Mouse (Mus musculus): ENCODE results near the gene Cdc34. TPM values are rescaled to one million over a fixed set of nuclear protein-coding genes. Genes with fewer than 3 reads are reported as not detected.
"Not testable (repeated sequence)": the region's sequence is repeated elsewhere in the genome, so short reads cannot be mapped to it uniquely, and the experiment has no call there.

The Cdc34 gene
- polyA plus RNA-seq, 1 experiment = 72.0 TPM

DNA sequence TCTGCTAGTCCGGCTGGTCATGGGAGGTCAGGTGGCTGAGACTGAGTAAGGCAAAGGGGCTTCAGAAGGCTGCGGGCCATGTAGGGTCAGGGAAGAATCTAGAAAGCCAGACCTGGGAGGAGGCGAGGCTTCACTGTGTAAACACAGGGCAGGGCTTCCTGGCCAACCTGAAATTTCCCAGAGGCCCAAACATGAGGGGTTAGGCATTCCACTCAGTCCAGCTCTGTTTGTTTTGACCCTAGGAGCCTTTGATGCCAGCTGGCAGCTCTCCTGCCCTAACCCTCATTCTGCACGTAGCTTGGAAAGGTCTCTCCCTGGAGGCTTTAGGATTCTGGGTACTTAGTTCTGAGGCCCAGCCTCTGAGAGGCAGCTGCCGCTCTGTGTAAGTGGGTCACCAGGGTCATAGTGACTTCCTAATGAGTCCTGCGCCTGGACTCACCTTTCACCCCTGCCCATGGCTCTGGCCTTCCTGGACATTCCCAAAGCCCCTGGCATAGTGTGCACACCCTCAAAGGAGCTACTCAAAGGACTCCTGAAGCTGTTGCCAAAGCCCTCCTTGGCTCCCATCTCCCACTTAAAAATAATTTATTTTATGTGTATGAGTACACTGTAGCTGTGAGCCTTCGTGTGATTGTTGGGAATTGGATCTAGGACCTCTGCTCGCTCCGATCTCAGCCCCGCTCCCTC lies 19.6 kb downstream of the Cdc34 start:
- no peak for TF ChIP-seq GATA1 (IDR thresholded peaks at IDR 0.05; ENCODE audit: low read length)
- TF ChIP-seq TAL1 (IDR thresholded peaks at IDR 0.05; ENCODE audit: low read length) = no peak
- peaks cover 18% of the 10 kb centered on the region for H3K36me3 ChIP-seq (ENCODE audit: control insufficient read depth)
- no peak overlapping the region for H3K4me3 ChIP-seq (replicated peaks)
- H3K9me3 ChIP-seq (ENCODE audit: control insufficient read depth, low read length) = no peaks in the 10 kb centered on the region
- H3K27me3 ChIP-seq (ENCODE audit: control insufficient read depth) = peaks cover 8% of the 10 kb centered on the region
- peaks cover 26% of the 10 kb centered on the region for H3K4me1 ChIP-seq (ENCODE audit: control insufficient read depth)

DNA sequence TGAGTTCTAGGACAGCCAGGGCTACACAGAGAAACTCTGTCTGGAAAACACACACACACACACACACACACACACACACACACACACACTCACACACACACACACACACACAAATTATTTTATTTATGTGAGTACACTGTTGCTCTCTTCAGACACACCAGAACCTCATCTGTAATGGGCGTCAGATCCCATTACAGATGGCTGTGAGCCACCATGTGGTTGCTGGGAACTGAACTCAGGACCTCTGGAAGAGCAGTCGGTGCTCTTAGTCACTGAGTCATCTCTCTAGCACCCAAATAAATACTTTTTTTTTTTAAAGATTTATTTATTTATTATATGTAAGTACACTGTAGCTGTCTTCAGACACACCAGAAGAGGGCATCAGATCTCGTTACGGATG lies 21.0 kb downstream of the Cdc34 start:
- H3K27me3 ChIP-seq (ENCODE audit: control insufficient read depth); H3K9me3 ChIP-seq (ENCODE audit: control insufficient read depth, low read length); H3K4me3 ChIP-seq (replicated peaks): not testable (repeated sequence)
- Histone ChIP-seq H3K36me3 (ENCODE audit: control insufficient read depth) (peaks cover 32% of the 10 kb centered on the region), H3K4me1 (ENCODE audit: control insufficient read depth) (peaks cover 40% of the 10 kb centered on the region)

DNA sequence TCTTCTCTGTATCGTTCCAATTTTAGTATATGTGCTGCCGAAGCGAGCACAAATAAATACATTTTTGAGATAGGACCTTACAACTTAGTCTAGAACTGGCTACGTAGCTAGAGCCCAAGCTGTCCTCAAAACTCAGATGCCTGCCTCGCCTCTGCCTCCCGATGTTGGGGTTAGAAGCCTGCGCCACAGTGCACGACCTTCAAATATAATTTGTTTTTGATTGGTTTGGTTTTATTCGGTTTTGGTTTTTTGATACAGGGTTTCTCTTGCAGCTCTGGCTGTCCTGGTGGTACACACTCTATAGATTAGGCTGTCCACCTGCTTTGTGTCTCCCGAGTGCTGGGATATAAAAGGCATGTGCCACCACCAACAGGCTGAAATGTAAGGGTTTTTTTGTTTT lies 21.5 kb downstream of the Cdc34 start:
- Histone ChIP-seq H3K4me1 (ENCODE audit: control insufficient read depth) (peaks cover 45% of the 10 kb centered on the region), H3K36me3 (ENCODE audit: control insufficient read depth) (peaks cover 38% of the 10 kb centered on the region), H3K27me3 (ENCODE audit: control insufficient read depth) (0 out of 2 replicates have a peak, but pooled peaks cover 3% of the 10 kb centered on the region), H3K4me3 (replicated peaks) (peak overlapping the region; percentile 81), H3K9me3 (ENCODE audit: control insufficient read depth, low read length) (no peaks in the 10 kb centered on the region)
- TF ChIP-seq TAL1 (IDR thresholded peaks at IDR 0.05; ENCODE audit: low read length) = no peak
- no peak for TF ChIP-seq GATA1 (IDR thresholded peaks at IDR 0.05; ENCODE audit: low read length)

DNA sequence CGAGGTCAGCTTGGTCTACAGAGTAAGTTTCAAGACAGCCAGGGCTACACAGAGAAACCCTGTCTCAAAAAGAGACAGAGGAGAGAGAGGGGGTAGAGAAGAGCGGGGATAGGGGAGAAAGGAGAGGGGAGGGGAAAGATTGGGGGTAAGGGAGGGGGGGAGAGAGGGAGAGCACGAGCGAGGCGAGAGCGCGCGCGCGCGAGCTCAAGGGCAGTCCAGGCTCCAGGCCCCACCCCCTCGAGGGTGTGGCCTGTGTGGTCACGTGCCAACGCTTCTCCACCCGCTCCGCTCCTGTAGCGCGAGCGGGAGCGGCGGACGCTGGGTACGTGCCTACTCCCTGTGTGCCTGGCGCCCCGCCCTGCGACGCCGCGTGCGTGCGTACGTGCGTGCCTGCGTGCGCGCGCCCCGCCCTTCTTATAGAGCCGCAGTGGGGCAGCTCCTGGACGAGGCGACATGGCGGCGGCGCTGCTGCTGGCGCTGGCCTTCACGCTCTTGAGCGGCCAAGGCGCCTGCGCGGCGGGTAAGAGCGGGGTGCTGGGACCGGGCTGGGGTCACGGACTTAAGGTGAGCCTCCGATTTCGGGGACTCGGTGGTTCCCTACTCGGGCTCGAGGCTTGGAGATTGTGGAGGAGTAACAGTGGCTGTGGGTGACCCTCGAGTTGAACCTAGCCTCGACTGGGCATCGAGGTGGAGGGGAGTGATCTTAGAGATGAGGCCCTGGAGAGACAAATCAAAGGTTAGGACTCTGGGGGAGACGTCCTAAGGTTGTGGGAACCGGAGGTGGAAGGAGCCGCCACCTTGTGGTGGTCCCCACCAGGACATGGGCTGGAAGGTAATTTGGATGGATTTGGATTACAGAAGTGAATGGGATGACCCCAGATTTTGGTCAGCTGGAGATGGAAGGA lies 22.3 kb downstream of the Cdc34 start, which contains the start of gene Bsg:
TSS of gene Bsg (plus strand) at position 427 of the 905 bp plus-strand sequence.
- TF ChIP-seq GATA1 (IDR thresholded peaks at IDR 0.05; ENCODE audit: low read length) (no peak), TAL1 (IDR thresholded peaks at IDR 0.05; ENCODE audit: low read length) (no peak)
- Histone ChIP-seq H3K27me3 (ENCODE audit: control insufficient read depth) (no peaks in the 10 kb centered on the region), H3K9me3 (ENCODE audit: control insufficient read depth, low read length) (no peaks in the 10 kb centered on the region), H3K36me3 (ENCODE audit: control insufficient read depth) (peaks cover 46% of the 10 kb centered on the region), H3K4me1 (ENCODE audit: control insufficient read depth) (peaks cover 53% of the 10 kb centered on the region), H3K4me3 (replicated peaks) (peak within 1 kb of the TSS; percentile 81)

DNA sequence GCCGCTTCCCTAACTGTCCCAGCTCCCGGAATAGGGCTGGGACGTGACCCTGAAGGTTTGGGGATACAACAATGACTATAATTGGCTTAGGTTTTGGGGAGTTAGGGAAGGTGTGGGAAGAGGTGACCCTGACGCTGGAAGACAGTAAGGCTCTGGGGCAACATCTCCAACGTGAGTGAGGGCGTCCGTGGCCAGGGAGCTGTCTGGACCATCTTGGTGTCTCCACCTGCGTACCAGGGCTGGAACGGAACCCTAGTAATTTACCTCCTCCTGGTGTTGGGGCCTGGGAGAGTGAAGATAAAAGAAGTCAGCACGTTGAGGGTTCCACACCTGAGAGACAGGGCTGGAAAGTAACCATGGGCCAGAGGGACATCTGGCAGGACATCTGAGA lies 23.0 kb downstream of the Cdc34 start:
- H3K9me3 ChIP-seq (ENCODE audit: control insufficient read depth, low read length) = no peaks in the 10 kb centered on the region
- peaks cover 52% of the 10 kb centered on the region for H3K36me3 ChIP-seq (ENCODE audit: control insufficient read depth)
- peak overlapping the region; percentile 81 for H3K4me3 ChIP-seq (replicated peaks)
- TF ChIP-seq TAL1 (IDR thresholded peaks at IDR 0.05; ENCODE audit: low read length) (no peak; the same call in 2 of the 3 replicates), GATA1 (IDR thresholded peaks at IDR 0.05; ENCODE audit: low read length) (no peak)
- H3K4me1 ChIP-seq (ENCODE audit: control insufficient read depth) = peaks cover 60% of the 10 kb centered on the region
- H3K27me3 ChIP-seq (ENCODE audit: control insufficient read depth) = no peaks in the 10 kb centered on the region; the same call in 1 of the 2 replicates

DNA sequence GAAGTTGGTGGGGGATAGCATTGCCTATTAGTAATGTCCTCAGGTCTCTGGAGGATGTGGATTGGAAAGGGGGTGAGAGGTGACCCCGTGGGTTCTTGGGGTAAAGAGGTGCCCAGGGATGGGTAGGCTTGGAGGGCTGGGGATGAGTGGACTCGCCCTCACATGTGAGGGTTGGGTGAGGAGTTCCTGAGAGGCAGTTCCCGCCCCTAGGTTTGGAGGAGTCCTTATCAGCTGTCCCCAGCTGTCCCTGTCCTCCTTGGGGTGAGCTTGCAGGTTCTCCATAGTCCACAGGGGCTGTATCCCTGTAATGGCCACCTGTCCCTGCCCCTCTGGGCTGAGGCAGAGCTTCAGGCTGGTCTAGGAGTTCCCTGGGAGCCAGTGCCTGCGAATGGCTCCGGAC lies 24.0 kb downstream of the Cdc34 start:
- Histone ChIP-seq H3K9me3 (ENCODE audit: control insufficient read depth, low read length) (no peaks in the 10 kb centered on the region), H3K36me3 (ENCODE audit: control insufficient read depth) (peaks cover 62% of the 10 kb centered on the region), H3K4me1 (ENCODE audit: control insufficient read depth) (peaks cover 68% of the 10 kb centered on the region), H3K27me3 (ENCODE audit: control insufficient read depth) (no peaks in the 10 kb centered on the region; the same call in 1 of the 2 replicates), H3K4me3 (replicated peaks) (peak overlapping the region; percentile 81)
- TF ChIP-seq GATA1 (IDR thresholded peaks at IDR 0.05; ENCODE audit: low read length) (peak; percentile 88), TAL1 (IDR thresholded peaks at IDR 0.05; ENCODE audit: low read length) (peak; percentile 99)

DNA sequence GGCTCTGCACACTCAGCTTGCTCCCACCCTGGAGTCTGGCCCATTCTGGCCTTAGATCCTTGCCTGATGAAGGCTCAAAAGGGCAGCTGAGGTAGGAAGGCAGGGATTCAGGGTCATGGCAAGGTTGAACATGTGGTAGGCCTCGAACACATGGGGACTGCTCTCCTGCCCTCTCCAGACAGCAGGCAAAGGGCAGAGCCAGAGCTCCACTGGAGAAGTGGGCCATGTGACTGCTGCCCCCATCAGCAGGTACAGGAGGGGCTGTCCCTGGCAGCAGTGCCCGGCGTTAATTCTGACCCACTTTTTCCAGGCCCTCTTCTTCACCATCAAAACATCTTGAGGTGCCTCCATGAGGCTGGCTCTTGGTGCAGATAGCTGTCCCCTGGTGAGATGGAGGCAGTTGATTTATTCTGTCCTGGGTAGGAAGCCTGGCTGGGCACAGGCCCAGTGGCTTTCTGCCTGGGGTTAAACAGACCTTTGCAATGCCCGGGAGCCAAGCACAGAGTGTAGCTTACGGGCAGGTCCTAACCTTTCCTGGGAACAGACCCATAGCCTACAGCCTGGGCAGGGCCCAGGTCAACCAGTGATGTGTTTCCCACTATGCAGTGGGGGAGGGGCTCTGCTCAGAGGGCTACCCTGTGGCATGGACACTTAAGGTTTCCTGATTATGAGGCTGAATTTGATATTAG lies 24.6 kb downstream of the Cdc34 start:
- H3K36me3 ChIP-seq (ENCODE audit: control insufficient read depth) = peaks cover 68% of the 10 kb centered on the region
- H3K4me3 ChIP-seq (replicated peaks) = peak overlapping the region; percentile 81
- H3K27me3 ChIP-seq (ENCODE audit: control insufficient read depth) = no peaks in the 10 kb centered on the region; the same call in 1 of the 2 replicates
- H3K4me1 ChIP-seq (ENCODE audit: control insufficient read depth) = peaks cover 70% of the 10 kb centered on the region
- no peaks in the 10 kb centered on the region for H3K9me3 ChIP-seq (ENCODE audit: control insufficient read depth, low read length)
- TF ChIP-seq TAL1 (IDR thresholded peaks at IDR 0.05; ENCODE audit: low read length) = no peak
- no peak for TF ChIP-seq GATA1 (IDR thresholded peaks at IDR 0.05; ENCODE audit: low read length)

DNA sequence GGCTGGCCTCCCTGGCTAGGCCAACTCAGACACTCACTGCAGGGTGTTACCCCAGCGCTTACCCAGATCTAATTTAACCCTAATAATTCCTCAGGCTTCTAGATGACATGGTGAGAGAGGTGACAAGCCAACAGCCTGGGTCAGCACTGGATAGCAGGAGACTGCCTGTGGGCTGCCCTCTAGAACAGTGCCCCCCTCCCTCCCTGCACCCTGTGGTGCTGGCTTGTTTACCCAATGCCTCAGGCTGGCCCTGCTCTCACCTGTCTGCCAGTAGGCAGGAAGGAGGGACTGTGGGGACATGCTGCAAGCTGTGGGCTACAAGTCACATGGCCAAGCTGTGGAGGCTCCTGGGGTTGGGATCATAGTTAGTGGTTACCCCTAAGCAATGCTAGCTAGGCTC lies 25.2 kb downstream of the Cdc34 start:
- TF ChIP-seq GATA1 (IDR thresholded peaks at IDR 0.05; ENCODE audit: low read length) (no peak), TAL1 (IDR thresholded peaks at IDR 0.05; ENCODE audit: low read length) (no peak)
- Histone ChIP-seq H3K36me3 (ENCODE audit: control insufficient read depth) (peaks cover 74% of the 10 kb centered on the region), H3K9me3 (ENCODE audit: control insufficient read depth, low read length) (no peaks in the 10 kb centered on the region), H3K27me3 (ENCODE audit: control insufficient read depth) (no peaks in the 10 kb centered on the region; the same call in 1 of the 2 replicates), H3K4me1 (ENCODE audit: control insufficient read depth) (peaks cover 75% of the 10 kb centered on the region), H3K4me3 (replicated peaks) (peak overlapping the region; percentile 81)
